Mouse (Mus musculus) heart, postnatal 36 days (tissue): ENCODE results near the gene Idh1. TPM values are rescaled to one million over a fixed set of nuclear protein-coding genes. Genes with fewer than 3 reads are reported as not detected.
"Not testable (repeated sequence)": the region's sequence is repeated elsewhere in the genome, so short reads cannot be mapped to it uniquely, and the experiment has no call there.

Experiments used
- DNase-seq, 2 experiments: peaks; one replicate each; pipeline ENCODE4 v3.0.0; 2021 to 2022
- intact Hi-C: fragments of 180-260 bp; cut with DNase I; formaldehyde crosslinking; loops from one replicate; pipeline ENCODE4 v1.15.1; 2025
- total RNA-seq, 2 experiments: library from RNA; stranded (reverse); gene quantifications; 2 replicates each; pipeline ENCODE4 v1.2.3; 2021

Gene Idh1
- 100 to 1,000 TPM in 1 of 2 experiments, 10 to 100 TPM in 1; 88.6 to 114 TPM for total RNA-seq

DNA sequence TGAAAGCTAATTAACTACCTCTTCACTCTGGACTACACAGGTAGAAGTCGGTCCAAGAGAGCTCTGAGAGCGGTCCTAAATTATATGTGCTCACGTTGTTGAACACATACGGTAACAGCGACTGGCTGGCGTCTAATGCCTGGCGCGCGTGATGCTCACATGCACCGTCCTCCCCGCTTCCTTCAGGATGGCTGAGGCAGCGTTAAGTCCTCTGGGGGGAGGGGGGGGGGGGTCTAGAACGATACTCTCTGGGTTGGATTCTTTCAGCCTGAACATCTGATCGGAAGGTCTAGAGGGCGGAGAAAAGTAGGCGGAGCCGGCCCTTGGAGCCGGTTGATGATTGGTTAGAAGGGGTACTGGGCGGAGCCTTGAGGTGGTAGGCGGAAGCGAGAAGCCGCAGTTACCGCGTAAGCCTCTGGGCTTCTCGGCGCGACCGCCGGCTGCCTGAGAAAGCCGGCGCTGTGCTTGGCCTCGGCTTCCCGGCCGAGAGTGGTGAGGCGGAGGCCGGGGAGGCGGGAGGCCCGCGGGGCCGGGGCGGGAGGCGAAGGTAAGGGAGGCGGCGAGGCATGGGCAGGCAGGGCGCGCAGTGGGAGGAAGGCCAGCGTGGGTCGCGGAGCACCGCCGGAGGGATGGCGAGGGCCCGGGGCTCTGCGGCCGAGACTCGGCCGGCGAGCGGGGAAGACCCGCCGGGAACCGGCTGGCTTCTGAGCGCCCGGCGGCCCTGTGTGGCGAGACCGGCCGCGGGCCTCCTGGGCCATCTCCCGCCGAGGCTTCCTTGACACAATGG is at the start of gene Idh1, which contains the start of gene Pikfyve:
TSS of gene Idh1 (minus strand) at position 214 of the 787 bp plus-strand sequence.
TSS of gene Pikfyve (plus strand) at position 397 of the 787 bp plus-strand sequence.
- peak; percentile 97 for DNase-seq
- intact Hi-C loops: loop anchor here (10.0 kb wide), 1 partner anchor 452 kb away; the partner anchor contains the start of gene Fzd5

DNA sequence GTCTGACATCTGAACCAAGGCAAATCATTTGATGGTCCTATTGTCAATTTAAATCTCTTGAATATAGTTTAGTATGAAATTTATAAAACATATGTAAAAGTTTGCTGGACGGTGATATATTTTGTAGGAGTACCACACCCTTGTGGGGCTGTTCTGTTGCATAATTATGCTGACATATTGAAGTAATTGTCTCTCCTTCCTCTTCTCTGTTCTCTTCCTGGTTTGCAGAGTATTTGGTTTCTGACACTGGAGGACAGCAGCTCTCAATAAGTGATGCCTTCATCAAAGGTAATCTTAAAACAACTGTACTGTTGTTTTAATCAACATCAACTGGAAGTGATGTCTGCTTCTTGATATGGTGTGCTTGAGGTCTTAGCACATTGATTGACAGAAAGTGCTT is 44.3 kb upstream of the Idh1 start:
- DNase-seq: no peak
- intact Hi-C loops: no loop called here

DNA sequence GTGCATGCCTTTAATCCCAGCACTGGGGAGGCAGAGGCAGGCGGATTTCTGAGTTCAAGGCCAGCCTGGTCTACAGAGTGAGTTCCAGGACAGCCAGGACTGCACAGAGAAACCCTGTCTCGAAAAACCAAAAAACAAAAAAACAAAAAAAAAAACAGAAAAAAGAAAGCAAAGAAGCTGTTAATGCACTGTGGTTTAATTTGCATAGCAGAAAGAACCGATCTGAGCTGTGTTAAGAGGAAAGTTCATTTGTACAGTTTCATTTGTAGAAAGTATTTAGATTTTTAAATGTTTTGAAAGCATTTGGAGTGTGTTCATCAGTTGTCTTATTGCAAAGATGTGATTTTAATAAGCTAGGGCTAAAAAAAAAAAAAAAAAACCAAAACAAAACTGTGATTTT is 43.5 kb upstream of the Idh1 start:
- intact Hi-C loops: not testable (repeated sequence)

DNA sequence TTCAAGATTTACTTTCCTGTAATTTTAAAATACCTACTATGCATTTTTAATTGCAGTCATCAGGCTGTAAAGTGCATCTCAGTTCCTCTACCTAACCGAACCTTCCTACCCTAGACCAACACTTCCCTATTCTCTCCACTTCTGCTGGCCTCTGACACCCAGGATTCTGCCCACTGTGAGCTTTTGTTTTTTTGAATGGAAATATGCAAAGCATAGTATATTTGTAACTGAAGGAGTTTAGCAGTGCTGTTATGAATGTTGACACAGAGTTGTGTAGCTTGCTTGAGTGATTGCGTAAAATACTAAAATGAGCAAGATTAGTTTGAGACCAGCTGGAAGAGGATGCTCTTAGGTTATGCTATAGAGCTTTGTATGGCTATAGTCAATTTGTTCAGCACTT is 41.4 kb upstream of the Idh1 start:
- no peak for DNase-seq
- intact Hi-C loops: no loop called here

More for the DNA sequence above, 43.5 kb upstream of the Idh1 start:
- DNase-seq: not testable (repeated sequence)

DNA sequence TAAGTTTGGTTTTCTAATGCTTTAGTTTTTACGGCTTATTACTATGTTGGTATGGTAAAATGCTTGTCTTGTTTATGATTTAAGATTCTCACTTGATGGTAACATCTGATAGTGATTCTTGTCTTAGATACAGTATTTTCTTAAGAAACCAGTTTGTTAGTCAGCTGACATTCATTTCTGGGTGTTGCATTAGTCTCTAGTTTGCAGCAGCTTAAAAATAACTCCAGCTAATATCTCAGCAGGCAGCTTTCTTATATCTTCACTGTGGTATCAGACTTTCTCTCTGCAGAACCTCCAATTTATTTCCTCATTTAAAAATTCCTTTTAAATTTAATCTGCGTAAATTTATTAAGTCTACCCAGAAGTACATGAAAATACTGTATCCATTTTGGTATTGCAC is 37.4 kb upstream of the Idh1 start:
- intact Hi-C loops: no loop called here
- DNase-seq: no peak

DNA sequence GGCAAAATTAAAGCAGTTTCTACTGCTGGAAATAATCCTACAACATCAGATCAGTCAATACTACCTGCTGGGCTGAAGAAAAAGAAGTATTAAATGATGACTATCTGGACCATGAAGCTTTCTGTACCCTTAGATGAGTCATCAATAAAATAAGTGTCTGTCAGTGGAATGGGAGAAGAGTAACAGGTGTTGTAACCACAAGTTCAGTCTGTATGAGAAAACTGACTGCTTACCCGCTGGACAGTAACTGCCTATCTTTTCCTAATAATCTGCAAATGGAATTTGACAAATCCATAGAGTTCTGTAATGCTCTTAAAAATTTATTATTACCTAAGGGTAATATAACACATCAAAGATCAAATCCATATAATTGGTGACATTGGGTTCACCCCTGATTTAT is 31.7 kb upstream of the Idh1 start:
- no peak for DNase-seq
- intact Hi-C loops: no loop called here

DNA sequence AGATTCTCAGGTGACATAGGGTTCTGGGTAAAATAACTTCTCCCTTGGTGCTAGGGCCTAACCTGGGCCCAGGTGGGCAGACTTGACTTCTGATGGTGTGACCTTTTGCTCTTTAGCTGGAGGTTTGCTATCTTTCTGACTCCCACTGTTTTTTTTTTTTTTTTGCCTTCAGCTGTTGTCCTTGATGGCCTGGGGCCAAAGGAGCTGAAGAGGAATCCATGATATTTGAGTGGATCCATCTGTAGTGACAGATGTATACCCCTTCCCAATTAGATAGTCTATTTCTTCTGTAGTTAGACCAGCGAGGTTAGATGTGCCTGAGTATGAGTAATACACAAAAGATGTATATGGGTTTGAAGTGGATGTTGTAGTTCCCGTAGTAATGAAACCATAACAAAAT is 31.3 kb upstream of the Idh1 start:
- intact Hi-C loops: no loop called here
- no peak for DNase-seq

DNA sequence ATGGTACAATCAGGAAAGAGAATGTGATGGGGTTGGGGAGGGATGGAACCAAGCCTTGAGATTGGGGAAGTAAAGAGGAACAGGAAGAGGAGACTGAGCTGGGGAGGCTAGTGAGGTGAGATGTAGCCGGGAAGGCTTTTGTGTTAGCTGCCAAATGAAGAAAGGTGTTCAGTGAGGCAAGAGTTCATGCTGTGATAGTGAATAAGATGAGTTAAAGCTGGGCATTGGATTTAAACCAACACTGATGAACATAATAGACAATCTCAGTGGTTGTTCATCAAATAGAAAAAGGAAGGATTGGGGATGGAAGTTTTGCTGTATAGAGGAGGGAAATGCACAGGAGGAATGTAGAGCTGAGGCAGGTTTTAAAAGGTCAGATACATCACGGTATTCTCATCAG is 26.9 kb upstream of the Idh1 start:
- intact Hi-C loops: no loop called here
- no peak for DNase-seq

DNA sequence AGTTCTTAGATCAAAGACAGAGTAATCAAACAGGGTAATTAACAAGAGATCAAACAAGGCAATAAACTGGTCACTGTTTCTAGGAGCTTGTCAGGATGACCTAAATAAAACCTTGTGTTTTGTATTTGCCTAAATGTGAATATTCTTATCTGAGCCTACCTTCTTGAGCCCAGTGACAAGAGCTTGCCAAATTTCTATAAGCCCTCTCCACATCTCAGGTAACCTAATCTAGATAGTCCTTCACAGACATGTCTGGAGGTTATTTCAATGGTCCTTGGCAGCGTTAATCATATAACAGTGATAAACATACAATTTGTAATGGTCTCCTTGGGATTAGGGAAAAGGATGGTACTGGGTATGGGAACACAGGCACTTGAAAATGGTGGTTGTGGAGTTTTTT is 18.0 kb upstream of the Idh1 start:
- intact Hi-C loops: no loop called here
- DNase-seq: no peak

DNA sequence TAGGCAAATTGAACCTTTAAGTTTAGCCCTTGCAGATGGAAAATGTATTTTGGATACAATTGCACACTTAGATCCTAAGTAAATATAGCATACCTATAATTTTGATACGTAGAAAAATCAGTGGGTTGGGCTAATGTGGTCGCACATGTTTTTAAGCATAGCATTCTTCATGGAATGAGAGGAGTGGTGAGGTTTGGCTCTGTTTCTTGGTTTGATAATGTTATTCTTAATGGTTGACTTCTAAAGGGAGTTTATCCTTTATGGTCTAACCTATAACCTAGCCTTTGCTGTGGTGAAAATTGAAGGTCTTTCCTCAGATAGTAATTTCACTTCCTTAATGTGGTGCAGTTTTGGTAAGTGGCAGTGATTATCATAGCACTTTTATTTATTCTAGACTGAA is 12.6 kb upstream of the Idh1 start:
- intact Hi-C loops: no loop called here
- no peak for DNase-seq

DNA sequence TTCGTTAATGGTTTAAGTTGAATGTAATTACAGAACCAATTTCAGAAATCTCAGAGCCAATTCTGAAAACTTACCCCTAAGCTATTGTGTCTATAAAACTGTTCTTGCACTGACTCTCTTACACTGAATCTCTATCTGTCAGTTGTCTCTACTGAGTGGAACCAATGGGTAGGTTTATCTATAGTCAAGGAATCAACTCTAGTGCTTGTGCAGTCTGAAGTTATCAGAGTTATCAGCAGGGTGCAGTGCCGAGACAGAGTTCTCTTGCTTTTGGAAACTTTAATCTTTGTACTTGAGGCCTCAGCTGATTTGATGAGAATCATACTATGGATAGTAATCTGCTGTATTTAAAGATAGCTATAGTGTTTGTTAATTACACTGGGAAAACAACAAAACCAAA is 12.1 kb upstream of the Idh1 start:
- DNase-seq: no peak
- intact Hi-C loops: no loop called here

DNA sequence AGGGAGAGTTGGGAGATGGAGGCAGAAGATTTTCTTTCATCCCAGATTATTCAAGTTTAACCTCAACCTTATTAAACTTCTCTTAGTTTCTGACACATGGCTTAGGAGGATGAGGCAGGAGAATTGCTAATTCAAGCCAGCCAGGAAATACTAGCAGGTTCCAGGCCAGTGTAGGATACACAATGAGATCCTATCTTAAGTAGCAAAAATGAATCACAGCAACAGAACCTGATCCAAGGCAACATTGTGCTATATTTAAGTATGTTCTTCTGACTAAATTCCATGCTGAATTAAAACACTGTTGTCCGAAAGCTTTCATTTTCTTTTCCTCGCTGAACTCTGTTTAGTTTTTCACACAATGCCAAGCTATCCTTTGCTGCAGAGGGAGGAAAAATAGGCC is 6.9 kb upstream of the Idh1 start:
- intact Hi-C loops: no loop called here
- DNase-seq: no peak

DNA sequence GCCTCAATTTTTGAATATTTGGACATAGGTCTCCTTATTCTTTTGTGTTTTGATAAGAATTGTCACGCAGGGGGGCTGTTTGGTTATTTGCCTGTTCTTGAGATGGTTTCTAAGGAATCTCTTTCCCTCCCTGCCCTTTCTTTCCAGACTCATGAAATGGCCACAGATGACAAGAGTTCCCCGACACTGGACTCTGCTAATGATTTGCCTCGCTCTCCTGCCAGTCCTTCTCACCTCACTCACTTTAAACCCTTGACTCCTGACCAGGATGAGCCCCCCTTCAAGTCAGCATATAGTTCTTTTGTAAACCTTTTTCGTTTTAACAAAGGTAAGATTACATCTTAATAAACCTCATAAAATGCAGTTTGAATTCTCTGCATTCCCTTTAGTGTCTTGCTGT is 3.9 kb upstream of the Idh1 start:
- intact Hi-C loops: no loop called here
- DNase-seq: no peak

DNA sequence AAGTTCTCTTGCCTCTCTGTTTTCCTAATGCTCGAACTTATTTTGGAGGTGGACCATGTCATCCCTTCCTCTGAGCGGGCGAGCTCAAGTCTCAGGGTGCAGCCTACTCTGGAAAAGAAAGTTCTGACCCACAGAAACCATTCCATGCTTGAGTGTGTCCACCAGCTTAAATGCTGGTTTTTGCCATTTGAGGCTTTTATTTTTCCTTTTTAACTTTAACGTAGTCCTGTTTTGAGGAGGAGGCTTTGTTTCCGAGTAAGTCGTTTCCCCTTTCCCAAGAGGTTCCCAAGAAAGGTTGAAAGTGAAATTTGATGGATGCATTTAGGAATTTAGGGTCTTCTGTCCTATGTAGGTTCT is 752 bp upstream of the Idh1 start:
- DNase-seq: no peak
- intact Hi-C loops: loop anchor here (10.0 kb wide), 1 partner anchor 452 kb away; the partner anchor contains the start of gene Fzd5

DNA sequence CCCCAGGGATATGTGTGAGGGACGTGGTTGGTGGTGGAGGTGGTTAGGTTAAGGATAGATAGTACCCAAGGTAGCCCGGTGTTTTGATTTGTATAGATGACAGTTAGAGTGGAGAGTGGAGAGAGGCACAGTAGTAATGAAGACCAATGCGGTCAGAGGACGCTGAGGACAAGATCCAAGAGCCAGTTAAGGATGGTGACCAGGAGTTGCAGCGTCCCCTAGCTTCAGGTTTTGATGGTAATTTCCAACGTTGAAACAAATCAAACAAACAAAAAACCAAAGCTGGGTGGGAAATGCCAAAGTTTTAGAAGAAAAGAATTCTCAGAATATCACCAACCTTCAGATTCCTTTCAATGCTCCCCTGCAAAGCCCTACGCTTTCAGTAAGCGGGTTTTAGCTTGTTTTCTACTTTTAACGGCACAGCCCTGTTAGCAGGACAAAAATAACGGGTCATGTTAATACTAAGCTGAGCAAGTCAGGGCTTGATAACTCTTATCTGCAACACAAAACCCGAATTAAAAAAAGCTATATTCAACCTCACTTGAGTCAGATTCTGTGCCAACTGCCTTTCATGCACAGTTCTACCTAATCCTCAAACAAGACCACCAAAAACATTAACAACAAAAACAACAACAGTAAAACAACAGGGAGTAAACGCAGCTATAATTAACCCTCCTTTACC is 635 bp downstream of the Idh1 start:
- intact Hi-C loops: loop anchor here (10.0 kb wide), 1 partner anchor 451 kb away; the partner anchor contains the start of gene Fzd5
- DNase-seq: no peak

DNA sequence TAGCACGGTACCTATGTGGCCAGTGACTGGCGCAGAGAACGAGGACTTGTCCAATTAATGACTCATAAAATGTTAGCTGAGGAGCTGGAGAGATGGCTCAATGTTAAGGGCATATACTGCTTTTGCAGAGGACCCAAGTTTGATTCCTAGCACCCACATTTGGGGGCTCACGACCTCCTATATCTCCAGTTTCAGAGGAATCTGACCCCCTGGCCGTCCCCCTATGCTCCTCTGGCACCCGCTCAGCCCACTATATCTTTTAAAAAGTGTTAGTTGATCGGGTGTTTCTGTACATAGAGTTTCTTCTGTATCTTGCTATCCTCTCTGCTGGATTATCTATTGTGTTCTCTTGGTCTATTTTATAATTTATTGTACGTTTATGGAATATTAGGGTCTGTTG is 1.3 kb downstream of the Idh1 start:
- DNase-seq: no peak
- intact Hi-C loops: loop anchor here (10.0 kb wide), 1 partner anchor 450 kb away; the partner anchor contains the start of gene Fzd5

DNA sequence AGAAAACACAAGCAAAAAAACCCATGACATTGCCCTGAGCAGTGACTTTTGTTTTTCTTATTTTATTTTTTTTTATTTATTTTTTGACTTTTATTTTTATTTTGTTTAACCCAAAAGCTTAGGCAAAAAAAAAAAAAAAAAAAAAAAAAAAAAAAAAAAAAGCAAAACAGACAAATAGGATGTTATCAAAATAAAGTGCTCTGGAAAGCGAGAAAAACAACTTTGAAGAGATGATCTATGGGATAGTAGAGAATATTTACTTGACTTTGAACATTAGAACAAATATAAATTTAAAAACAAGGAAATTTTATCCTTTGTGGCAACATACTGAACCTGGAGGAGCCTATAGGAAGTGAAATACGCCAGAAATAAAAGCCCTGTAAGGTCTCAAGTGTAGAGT is 2.3 kb downstream of the Idh1 start:
- intact Hi-C loops: loop anchor here (10.0 kb wide), 1 partner anchor 449 kb away; the partner anchor contains the start of gene Fzd5
- DNase-seq: no peak

DNA sequence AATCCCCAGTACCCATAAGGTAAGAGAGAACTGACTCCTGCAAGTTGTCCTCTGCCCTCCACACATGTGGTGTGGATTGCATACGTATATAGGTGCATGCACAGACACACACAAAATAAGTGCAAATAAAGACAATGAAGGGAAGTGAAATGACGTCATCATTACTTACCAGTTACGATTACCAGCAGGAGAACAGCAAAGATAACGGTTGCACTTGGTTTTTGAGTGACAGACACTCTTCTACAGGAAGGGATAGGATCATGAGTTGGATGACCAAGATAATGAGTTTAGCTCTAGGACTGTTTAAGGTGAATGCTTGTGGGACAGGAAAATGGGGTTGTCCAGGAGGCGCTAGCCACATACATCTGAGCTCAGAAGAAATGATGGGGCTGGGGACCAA is 4.8 kb downstream of the Idh1 start:
- no peak for DNase-seq
- intact Hi-C loops: loop anchor here (10.0 kb wide), 1 partner anchor 447 kb away; the partner anchor contains the start of gene Fzd5

DNA sequence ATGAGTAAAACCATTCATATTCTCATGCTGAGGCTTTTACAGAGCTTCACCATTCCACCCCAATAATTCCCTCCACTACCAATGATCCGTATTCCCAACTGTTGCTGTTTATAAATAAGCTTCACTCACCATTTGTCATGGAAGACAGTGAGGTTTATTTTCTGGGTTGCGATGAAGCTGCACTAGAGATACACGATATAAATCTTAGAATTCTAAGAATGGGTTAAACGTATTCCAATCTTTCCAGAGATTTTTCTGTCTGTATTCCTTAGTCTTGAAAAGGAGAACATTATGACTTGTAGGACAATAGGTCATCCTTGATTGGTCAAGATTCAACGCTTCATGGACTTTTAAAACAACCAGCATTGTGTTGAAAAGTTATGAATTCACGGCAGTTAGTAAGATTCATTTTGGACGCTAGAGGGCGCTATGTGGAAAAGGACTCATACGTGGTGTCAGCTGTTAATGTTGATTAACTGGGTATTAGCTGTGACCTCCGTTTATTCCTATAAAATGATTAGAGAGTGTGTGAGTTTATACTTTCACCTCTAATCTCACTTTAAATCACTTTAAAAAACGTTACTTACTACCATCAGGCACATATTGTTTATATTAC is 6.6 kb downstream of the Idh1 start:
- intact Hi-C loops: loop anchor here (1.0 to 10.0 kb wide), 3 partner anchors 67 to 445 kb away; partner anchors contain the start of gene Fzd5

DNA sequence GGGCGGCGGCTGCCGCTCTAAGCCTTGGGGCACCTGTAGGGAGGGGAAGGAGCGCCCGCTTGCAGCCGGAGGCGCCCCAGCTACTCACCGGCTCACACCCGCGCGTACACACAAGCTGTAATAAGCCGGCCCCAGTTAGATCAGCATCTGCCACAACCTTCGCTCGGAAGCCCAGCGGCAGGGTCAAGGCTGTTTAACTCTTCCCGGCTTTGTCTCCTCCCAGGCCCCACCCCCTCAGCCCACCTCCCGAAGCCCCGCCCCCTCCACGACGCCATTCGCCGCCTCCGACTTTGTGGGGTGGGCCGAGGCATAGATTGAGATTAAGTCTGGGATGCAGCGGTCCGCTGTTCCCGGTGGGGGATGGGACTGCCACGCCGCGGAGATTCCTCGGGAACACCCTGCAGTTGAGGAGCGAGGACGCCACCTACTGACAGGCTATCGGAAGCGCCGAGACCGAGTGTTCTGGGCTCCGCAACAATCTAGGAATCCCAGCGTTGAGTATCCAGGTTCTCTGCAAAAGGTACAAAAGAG is 7.3 kb downstream of the Idh1 start:
- intact Hi-C loops: loop anchor here (1.0 to 2.0 kb wide), 2 partner anchors 67 to 132 kb away; no protein-coding TSS in a partner anchor
- DNase-seq: peak; percentile 97

More for the DNA sequence above, 6.6 kb downstream of the Idh1 start:
- peak; percentile 57 to 61 for DNase-seq
